Mouse (Mus musculus): ENCODE measurements around the gene Pak4. TPM values are rescaled to one million over a fixed set of nuclear protein-coding genes. Genes with fewer than 3 reads are reported as not detected.
"Not testable (repeated sequence)": the region's sequence is repeated elsewhere in the genome, so short reads cannot be mapped to it uniquely, and the experiment has no call there.

Gene Pak4
- polyA plus RNA-seq, 1 experiment from 2014 or later: 43.4 TPM

GRCm38 (mm10) chr7:28538886-28539285, 59.1 kb downstream of the Pak4 start:
- not testable (repeated sequence) for H3K4me1 ChIP-seq; H3K27me3 ChIP-seq; H3K36me3 ChIP-seq; H3K27ac ChIP-seq; H3K9me3 ChIP-seq; ATAC-seq (ENCODE audit: insufficient number of reproducible peaks, insufficient read depth, low FRiP score, low TSS enrichment); H3K9ac ChIP-seq; H3K4me3 ChIP-seq; H3K4me2 ChIP-seq (replicated peaks)
- 87% methylated on average over 6 of the region's 6 CpGs for WGBS

GRCm38 (mm10) chr7:28532005-28532404, 66.0 kb downstream of the Pak4 start:
- H3K9ac ChIP-seq: no peak overlapping the region

GRCm38 (mm10) chr7:28527922-28528719, 69.9 kb downstream of the Pak4 start:
- Histone ChIP-seq H3K36me3 (no peaks in the 10 kb centered on the region), H3K27ac (no peak overlapping the region), H3K9ac (no peak overlapping the region), H3K4me3 (no peak overlapping the region), H3K9me3 (no peaks in the 10 kb centered on the region), H3K27me3 (no peaks in the 10 kb centered on the region), H3K4me1 (no peaks in the 10 kb centered on the region), H3K4me2 (replicated peaks) (0 out of 2 replicates have a peak overlapping the region, but pooled peaks have one; percentile 1)
- ATAC-seq (ENCODE audit: insufficient number of reproducible peaks, insufficient read depth, low FRiP score, low TSS enrichment): 0 out of 2 replicates have a peak, but pooled peaks have one; percentile 28
- WGBS: 6% methylated on average over 19 of the region's 19 CpGs

More at GRCm38 (mm10) chr7:28532005-28532404, 66.0 kb downstream of the Pak4 start:
- no peaks in the 10 kb centered on the region for H3K4me1 ChIP-seq
- no peaks in the 10 kb centered on the region for H3K36me3 ChIP-seq
- H3K4me2 ChIP-seq (replicated peaks): no peak overlapping the region
- no peak overlapping the region for H3K4me3 ChIP-seq
- no peak for ATAC-seq (ENCODE audit: insufficient number of reproducible peaks, insufficient read depth, low FRiP score, low TSS enrichment)
- no peaks in the 10 kb centered on the region for H3K9me3 ChIP-seq
- no peak overlapping the region for H3K27ac ChIP-seq
- H3K27me3 ChIP-seq: 0 out of 2 replicates have a peak, but pooled peaks cover 3% of the 10 kb centered on the region
- WGBS: 50% methylated on average over 8 of the region's 8 CpGs

GRCm38 (mm10) chr7:28522536-28522935, 75.4 kb downstream of the Pak4 start, which contains the start of gene Ifnl3:
Gene Ifnl3 (plus strand): TSS chr7:28522836.
- not testable (repeated sequence) for H3K4me1 ChIP-seq; H3K9ac ChIP-seq; H3K4me3 ChIP-seq; H3K36me3 ChIP-seq; H3K4me2 ChIP-seq (replicated peaks); H3K9me3 ChIP-seq; ATAC-seq (ENCODE audit: insufficient number of reproducible peaks, insufficient read depth, low FRiP score, low TSS enrichment); H3K27me3 ChIP-seq; H3K27ac ChIP-seq
- WGBS: 72% methylated on average over 5 of the region's 6 CpGs

GRCm38 (mm10) chr7:28511441-28511840, 86.5 kb downstream of the Pak4 start:
- 68% methylated on average over 8 of the region's 8 CpGs for WGBS
- H3K9me3 ChIP-seq: 0 out of 2 replicates have a peak, but pooled peaks cover 4% of the 10 kb centered on the region
- H3K27ac ChIP-seq: no peak overlapping the region
- ATAC-seq (ENCODE audit: insufficient number of reproducible peaks, insufficient read depth, low FRiP score, low TSS enrichment): no peak
- no peaks in the 10 kb centered on the region for H3K4me1 ChIP-seq
- H3K4me3 ChIP-seq: no peak overlapping the region
- no peaks in the 10 kb centered on the region for H3K27me3 ChIP-seq
- H3K9ac ChIP-seq: no peak overlapping the region
- H3K36me3 ChIP-seq: no peaks in the 10 kb centered on the region
- H3K4me2 ChIP-seq (replicated peaks): no peak overlapping the region

- not testable (repeated sequence) for ATAC-seq (ENCODE audit: insufficient number of reproducible peaks, insufficient read depth, low FRiP score, low TSS enrichment); H3K4me3 ChIP-seq; H3K4me2 ChIP-seq (replicated peaks); H3K4me1 ChIP-seq; H3K27me3 ChIP-seq; H3K36me3 ChIP-seq; H3K9me3 ChIP-seq; H3K27ac ChIP-seq; H3K9ac ChIP-seq
- 62% methylated on average over 8 of the region's 8 CpGs for WGBS
Measured at GRCm38 (mm10) chr7:28510405-28510974, 87.5 kb downstream of the Pak4 start, which contains the start of gene Ifnl2. Gene Ifnl2 (minus strand): TSS chr7:28510455.

GRCm38 (mm10) chr7:28509121-28509520, 88.9 kb downstream of the Pak4 start:
- H3K9me3 ChIP-seq; H3K4me1 ChIP-seq; H3K27ac ChIP-seq; H3K4me3 ChIP-seq; H3K9ac ChIP-seq; H3K4me2 ChIP-seq (replicated peaks); H3K27me3 ChIP-seq; ATAC-seq (ENCODE audit: insufficient number of reproducible peaks, insufficient read depth, low FRiP score, low TSS enrichment); H3K36me3 ChIP-seq: not testable (repeated sequence)
- WGBS: 68% methylated on average over 2 of the region's 2 CpGs

Small RNA genes lying within 50 kb of the gene (microRNA-seq; reads per million reads assigned to microRNA genes)
- 0.54 reads per million for gene Mir7049

Other genes with a start within 250 kb of the Pak4 start
- 836 and 855 TPM in 2 replicates for gene Rps16, start 247.5 kb downstream of the Pak4 start, polyA plus RNA-seq (2016; fragmentation: Nextera tagmentation; extraction: Ambion mirVana)
- 114 and 121 TPM in 2 replicates for gene Plekhg2, start 225.6 kb downstream of the Pak4 start, polyA plus RNA-seq (2016; fragmentation: Nextera tagmentation; extraction: Ambion mirVana)
- gene Zfp36, start 217.9 kb downstream of the Pak4 start, polyA plus RNA-seq (2016; fragmentation: Nextera tagmentation; extraction: Ambion mirVana): 7.8 and 8.6 TPM in 2 replicates
- 51.1 and 52.0 TPM in 2 replicates for gene Med29, start 205.5 kb downstream of the Pak4 start, polyA plus RNA-seq (2016; fragmentation: Nextera tagmentation; extraction: Ambion mirVana)
- 82.2 and 85.5 TPM in 2 replicates for gene Paf1, start 205.2 kb downstream of the Pak4 start, polyA plus RNA-seq (2016; fragmentation: Nextera tagmentation; extraction: Ambion mirVana)
- 7.5 and 8.3 TPM in 2 replicates for gene Gmfg, start 160.7 kb downstream of the Pak4 start, polyA plus RNA-seq (2016; fragmentation: Nextera tagmentation; extraction: Ambion mirVana)
- gene Lrfn1, start 146.2 kb downstream of the Pak4 start, polyA plus RNA-seq (2016; fragmentation: Nextera tagmentation; extraction: Ambion mirVana): 9.9 and 10.7 TPM in 2 replicates
- not detected in 2 replicates for gene Ifnl2, start 87.7 kb downstream of the Pak4 start, polyA plus RNA-seq (2016; fragmentation: Nextera tagmentation; extraction: Ambion mirVana)
- gene Ifnl3, start 75.3 kb downstream of the Pak4 start, polyA plus RNA-seq (2016; fragmentation: Nextera tagmentation; extraction: Ambion mirVana): not detected in 2 replicates
- gene Sycn, start 57.3 kb downstream of the Pak4 start, polyA plus RNA-seq (2016; fragmentation: Nextera tagmentation; extraction: Ambion mirVana): not detected in 2 replicates
- not detected in 2 replicates for gene Nccrp1, start 50.9 kb downstream of the Pak4 start, polyA plus RNA-seq (2016; fragmentation: Nextera tagmentation; extraction: Ambion mirVana)
- 36.6 and 36.8 TPM in 2 replicates for gene Samd4b, start within 50 bp of the Pak4 start, polyA plus RNA-seq (2016; fragmentation: Nextera tagmentation; extraction: Ambion mirVana)
- 0.18 TPM in 1 of 2 replicates, not detected in the other for gene Acp7, start 33.1 kb upstream of the Pak4 start, polyA plus RNA-seq (2016; fragmentation: Nextera tagmentation; extraction: Ambion mirVana)
- gene Fbxo27, start 94.7 kb upstream of the Pak4 start, polyA plus RNA-seq (2016; fragmentation: Nextera tagmentation; extraction: Ambion mirVana): 8.6 and 11.9 TPM in 2 replicates
- 15.9 and 19.7 TPM in 2 replicates for gene Fbxo17, start 118.6 kb upstream of the Pak4 start, polyA plus RNA-seq (2016; fragmentation: Nextera tagmentation; extraction: Ambion mirVana)
- gene Mrps12, start 143.6 kb upstream of the Pak4 start, polyA plus RNA-seq (2016; fragmentation: Nextera tagmentation; extraction: Ambion mirVana): 135 and 138 TPM in 2 replicates
- gene Sars2, start 143.8 kb upstream of the Pak4 start, polyA plus RNA-seq (2016; fragmentation: Nextera tagmentation; extraction: Ambion mirVana): 29.8 and 32.0 TPM in 2 replicates
- 5.0 and 6.5 TPM in 2 replicates for gene Ccer2, start 158.0 kb upstream of the Pak4 start, polyA plus RNA-seq (2016; fragmentation: Nextera tagmentation; extraction: Ambion mirVana)
- 76.1 and 76.7 TPM in 2 replicates for gene Sirt2, start 168.6 kb upstream of the Pak4 start, polyA plus RNA-seq (2016; fragmentation: Nextera tagmentation; extraction: Ambion mirVana)
- 38.9 and 42.0 TPM in 2 replicates for gene Nfkbib, start 169.3 kb upstream of the Pak4 start, polyA plus RNA-seq (2016; fragmentation: Nextera tagmentation; extraction: Ambion mirVana)
- gene Rinl, start 190.8 kb upstream of the Pak4 start, polyA plus RNA-seq (2016; fragmentation: Nextera tagmentation; extraction: Ambion mirVana): 2.2 and 2.8 TPM in 2 replicates
- 372 and 383 TPM in 2 replicates for gene Hnrnpl, start 210.4 kb upstream of the Pak4 start, polyA plus RNA-seq (2016; fragmentation: Nextera tagmentation; extraction: Ambion mirVana)
- 117 and 128 TPM in 2 replicates for gene Ech1, start 227.0 kb upstream of the Pak4 start, polyA plus RNA-seq (2016; fragmentation: Nextera tagmentation; extraction: Ambion mirVana)
- gene Lgals4, start 235.7 kb upstream of the Pak4 start, polyA plus RNA-seq (2016; fragmentation: Nextera tagmentation; extraction: Ambion mirVana): 5.4 and 7.3 TPM in 2 replicates